Mouse (Mus musculus) cerebral cortex, adult 2 months (tissue): ENCODE results near the gene Fars2.

ENCODE experiments used
- WGBS: fragments of 180-500 bp; shearing (Covaris S2); methylation state at CpG from one replicate; pipeline ENCODE4 v1.1.7; 2018; 5-methylcytosine and 5-hydroxymethylcytosine counted together

Gene Fars2

DNA sequence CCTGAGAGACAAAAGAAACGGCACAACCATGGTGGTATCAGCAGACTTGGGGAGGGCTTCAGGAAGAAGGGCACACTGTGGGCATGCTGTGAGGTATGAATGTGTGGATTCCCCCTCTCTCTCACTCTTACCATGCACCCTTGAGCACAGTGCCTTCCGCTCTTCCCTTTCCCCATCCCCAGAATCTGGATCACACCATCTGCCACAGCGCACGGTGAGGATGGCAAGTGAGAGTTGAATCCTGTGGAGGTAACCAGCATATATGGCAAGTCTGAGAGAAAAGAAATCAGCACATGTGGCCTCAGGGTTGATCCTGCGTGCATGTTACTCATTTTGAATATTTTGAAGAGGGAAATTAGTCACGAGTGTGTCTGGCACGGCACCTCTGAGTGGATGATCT, 274.7 kb downstream of the Fars2 start:
- WGBS: 68% methylated on average over 7 of the region's 7 CpGs

DNA sequence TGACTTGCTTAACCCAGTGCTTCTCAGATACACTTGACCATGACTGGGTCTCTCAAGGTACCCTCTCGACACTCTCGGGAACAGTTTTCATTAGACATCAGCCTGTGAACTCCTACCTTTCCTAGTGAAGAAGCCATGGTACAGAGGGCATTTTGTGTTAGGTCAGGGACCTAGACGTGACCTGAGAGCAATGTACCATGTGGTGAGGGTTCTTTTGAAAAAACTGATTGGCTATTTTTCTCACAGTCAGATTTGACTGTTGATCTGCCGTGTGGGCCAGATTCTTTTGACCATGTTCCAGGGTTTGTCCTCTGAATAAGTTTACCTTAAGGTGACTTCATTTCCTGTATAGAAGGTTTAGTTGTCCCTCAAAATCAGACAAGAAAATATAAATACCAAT, 275.5 kb downstream of the Fars2 start:
- 91% methylated on average over 4 of the region's 4 CpGs for WGBS

DNA sequence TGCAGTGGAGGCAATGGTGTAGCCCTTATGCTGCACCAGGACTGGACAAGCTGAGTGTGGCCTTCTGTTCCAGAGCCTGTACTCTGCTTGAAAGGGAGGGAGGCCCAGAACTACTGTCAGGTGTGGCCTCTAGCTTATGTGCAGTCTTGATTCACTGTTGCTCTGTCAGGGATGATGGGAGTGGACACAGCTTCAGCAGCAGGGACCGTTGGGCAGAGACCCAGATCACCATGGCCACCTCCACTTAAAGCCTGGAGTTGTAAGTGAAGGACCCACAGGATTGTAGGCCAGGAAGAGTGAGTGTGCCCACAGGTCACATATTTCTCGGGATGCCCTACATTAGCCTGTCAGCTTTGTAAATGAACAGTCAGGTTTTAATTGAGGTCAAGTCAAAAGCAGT, 283.8 kb downstream of the Fars2 start:
- 84% methylated on average over 2 of the region's 2 CpGs for WGBS

DNA sequence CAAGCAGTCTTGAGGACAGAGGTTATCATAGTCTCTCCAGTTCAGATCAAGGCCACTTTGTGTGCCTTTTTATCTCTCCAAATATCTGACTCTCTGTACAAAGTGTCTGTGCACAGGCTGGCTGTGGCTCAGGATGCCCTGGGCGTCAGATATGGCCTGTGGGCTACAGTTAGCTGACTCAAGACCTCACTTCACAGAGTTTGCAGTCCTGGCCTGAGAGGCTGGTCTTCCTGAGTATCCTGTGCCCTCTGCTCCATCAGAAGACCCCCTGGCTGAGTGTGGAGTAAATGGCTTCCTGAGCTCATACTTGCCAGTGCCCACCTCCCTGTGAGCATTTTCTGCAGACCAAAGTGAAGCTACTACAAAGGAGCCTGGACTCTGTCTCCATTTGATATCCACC, 296.1 kb downstream of the Fars2 start:
- 100% methylated on average over 1 of the region's 1 CpGs for WGBS

DNA sequence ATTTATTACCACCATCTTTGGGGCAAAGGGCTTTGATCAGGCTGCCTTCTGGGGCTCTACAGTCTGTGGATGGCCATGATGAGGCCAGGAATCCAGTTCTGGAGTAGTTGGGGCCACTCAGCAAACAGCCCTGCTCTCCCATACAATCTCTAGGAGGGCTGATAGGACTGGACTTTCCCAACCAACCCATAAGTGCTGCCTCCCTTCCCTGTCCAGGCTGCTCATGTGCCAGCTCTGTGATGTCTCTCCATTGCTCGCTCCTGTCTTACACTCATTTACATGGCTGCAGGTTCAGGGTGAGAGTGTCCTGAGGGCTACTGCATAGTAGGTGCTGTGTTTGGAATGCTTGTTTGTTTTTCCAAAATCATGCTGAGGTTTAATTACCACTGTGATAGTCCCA, 298.0 kb downstream of the Fars2 start:
- WGBS: 100% methylated on average over 1 of the region's 1 CpGs

DNA sequence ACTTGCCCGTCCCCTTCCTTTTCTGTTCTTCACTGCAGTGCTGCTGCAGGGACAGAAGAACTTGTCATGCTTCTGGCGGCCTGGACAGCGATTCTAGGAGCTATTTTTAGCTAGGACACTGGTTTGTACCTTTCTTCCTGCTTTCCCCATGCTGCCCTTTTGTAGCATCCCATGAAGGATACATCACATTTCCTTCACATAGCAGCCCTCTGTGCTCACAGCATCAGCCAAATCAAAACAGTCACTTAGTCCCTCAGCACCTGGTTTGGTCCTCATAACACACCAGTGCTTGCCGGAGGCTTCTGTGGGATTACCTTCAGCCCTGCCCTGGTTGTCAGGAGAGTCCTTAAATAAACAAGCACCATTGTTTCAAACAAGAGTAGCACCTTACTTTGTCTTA, 299.3 kb downstream of the Fars2 start:
- 61% methylated on average over 4 of the region's 4 CpGs for WGBS

DNA sequence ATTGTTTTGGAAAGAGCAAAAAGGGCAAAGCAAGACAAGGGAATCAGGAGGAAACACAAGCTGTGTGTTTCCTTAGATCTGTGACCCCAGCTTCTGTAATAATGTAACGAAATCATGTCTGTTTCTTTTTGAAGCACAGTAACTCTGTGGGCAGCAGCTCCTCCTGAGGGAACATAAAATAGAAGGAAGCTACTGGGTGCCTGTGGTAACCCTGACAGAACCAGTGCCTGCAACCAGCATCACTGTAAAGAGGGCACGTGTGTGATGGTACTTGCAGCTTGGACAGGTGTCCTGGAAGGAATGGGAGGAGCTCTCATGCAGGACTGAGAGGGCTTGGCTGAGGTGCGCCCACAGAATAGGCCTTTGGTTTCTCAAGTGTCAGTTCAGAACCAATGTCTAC, 305.2 kb downstream of the Fars2 start:
- 58% methylated on average over 3 of the region's 3 CpGs for WGBS

DNA sequence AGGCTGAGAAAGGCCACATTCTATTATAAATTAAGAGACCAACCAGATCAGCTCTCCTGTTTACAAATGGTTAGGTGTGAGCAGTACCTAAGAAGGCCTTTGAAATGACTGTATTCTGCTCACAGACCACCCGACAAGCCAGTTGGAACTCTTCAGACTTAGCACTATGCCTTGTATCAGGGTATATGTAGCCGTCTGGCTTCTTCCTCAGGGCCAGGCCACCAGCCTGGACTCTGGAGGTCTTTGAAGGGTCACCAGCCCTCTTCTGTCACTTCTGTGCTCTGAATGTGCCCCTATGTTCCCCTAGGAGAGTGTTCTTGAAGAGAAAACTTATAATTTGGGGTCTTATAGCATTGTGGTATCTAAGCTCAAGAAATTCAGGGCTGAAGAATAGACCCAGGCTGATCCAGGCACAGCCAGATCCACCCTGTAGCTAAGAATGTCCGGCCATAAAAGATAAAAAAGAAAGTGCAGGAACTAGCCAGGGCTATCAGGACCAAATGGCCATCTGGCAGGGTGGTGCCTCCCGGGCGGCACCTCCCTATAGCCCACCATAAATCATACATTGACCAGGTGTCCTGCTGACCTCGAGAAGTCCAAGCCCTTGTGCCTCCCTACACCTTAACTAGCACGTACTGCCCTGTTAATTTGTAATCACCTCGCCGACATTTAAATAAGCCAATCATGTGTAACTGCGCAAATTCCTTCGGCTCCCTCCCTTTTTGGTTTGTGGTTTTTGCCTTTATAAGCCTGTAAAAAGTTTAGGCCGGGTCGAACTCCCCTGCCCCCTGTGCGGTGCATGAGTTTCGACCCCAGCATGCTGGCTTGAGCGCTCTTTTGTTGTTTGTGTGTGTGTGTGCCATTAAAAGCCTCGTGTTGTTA, 308.9 kb downstream of the Fars2 start:
- WGBS: 95% methylated on average over 17 of the region's 17 CpGs

DNA sequence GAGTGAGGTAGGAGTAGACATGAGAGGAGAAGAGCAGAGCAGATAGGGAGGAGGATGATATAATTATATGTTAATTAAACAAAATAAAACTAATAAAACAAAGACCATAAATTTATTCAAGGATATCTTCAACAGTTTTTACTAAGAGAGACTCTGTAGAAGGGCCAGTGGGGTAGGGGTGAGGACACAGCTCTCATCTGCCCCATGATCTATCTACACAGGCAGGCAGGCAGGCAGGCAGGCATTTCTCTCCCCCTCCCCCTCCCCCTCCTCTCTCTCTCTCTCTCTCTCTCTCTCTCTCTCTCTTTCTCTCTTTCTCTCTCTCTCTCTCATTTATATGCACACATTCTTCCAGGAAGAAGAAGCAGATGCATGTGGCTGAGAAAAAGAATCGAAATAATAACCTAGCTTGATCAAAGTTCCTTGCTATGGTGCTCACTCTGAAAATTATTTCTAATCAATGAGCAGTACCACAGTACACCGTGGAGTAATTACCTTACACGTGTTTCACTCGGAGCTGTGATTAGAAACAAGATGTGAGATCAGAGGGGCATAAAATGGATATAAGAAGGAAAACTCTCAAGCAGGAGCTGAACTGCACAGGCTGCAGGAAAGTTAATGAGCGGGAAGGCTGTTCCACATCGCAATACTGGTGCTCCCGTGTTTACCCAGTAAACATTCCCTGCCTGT, 312.4 kb downstream of the Fars2 start:
- WGBS: 56% methylated on average over 7 of the region's 7 CpGs

DNA sequence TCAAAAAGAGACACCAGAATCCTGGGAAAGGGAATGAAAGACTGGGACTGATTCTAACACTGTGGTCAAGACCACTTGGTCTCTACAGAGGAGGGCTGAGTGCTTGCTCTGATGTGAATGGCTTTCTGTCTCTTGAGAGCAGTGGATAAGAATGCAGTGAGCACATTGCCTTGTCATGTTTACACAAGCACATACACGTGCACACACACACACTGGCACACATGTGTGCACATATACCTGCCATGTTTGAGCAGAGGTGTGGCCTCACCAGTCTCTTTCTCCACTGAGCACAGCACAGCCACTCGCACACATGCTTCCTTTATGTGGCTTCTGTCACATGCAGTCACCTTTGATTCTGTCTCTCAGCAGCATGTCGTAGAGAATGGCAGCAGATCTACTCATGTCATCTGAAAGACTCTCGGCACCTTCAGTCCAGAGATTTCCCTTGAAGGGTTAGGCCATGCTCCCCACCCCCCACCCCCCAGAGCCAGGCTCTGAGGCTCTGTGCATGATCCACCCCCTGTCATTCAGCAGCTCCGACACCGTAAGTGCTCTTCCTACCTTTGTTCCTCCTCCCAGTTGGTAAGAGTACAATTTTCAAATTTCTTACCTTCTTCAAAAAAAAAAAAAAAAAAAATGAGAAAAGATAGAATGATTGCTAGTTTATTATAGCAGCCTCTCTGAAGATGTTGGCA, 313.4 kb downstream of the Fars2 start:
- WGBS: 70% methylated on average over 6 of the region's 6 CpGs

DNA sequence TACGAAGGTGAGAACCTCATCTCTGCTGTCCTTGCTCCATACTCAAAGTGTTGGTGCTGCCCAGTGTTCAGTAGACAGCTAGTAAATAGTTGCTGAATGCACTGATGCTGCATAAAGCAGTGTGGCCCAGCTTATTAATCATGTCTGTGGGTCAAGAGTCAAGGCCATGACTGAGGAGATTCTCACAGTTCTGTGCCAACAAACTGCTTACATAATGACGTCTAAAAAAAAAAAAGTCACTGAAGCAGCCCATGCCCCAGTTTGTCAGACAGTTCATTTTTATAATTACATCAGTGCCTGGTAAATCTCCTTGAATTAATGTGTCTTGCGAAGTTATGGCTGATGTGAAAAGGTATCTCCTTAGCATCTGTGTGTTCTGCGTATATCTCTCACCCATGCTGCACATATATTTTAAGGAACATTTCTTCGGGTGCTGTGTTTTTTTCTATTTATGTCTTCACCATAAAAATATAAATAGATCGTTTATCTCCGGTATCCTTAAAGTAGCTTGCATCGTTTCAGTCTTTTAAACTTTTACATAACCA, 314.8 kb downstream of the Fars2 start:
- WGBS: 53% methylated on average over 8 of the region's 8 CpGs

DNA sequence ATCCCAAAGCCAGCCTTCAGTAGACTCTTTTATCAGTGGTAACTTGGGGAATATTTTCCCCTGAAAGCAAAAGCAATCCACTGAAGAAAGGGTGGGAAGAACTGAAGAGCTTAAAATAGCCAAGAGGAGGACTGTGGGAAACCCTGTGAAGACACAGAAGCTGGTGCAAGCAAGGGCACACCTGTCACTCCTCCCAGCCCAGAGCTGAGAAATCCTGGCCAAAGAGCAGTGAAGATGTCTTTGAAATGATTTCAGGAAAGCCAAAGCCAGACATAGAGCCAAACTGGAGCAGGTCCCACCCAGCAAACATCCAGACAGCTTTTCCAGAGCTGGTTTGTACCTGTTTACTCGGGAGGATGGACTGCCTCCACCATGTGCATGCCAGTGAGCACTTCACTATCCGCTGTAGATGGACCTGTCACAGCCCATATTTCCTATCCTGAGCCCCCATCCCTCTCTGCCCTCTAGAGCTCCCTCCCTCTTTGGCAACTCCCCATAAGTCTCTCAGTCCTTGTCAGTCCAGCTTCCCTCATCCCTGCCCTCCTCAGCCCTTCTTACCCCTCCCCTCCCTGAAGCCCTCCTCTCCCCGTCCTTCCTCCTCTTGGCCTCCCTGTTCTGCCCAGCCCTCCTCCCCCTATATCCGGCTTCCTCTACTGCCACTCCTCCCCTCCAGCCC, 327.7 kb downstream of the Fars2 start:
- 60% methylated on average over 4 of the region's 4 CpGs for WGBS

DNA sequence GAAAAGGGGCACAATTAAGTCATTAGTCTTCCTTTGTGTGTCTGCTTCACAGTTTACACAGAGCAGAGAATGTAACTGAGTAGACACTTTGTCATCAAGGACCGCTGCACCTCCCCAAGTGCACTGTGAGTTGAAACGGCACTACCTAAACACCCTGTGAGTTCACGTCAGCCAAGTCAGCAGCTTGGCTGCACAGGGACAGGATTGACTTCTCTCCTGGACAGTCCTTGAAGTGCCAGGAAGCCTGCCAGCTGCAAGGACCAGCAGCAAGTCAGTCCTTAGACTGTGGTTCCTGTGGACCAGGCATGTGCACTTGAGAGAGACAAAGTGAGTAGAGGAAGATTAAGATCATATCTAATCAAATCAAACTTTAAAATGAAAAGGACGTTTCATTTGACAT, 330.7 kb downstream of the Fars2 start:
- WGBS: 82% methylated on average over 4 of the region's 4 CpGs

DNA sequence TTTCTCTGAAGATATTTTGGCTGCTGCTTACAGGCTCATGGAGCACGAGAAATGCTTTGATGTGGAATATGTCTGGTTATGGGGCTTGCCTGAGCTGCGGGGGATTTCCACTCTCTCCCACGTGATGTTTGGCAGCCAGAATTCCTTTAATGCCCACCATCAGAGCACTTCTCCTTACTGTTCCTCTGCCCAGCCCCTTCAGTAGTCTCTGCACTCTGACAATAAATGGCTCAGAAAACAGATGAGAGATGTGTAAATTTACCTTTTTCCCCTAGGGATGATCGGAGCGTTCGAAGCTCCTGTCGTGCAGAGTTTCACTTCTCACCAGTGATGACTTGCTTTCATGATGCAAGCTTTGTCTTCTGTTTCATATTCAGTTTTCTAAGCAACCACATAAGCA, 331.4 kb downstream of the Fars2 start:
- 87% methylated on average over 7 of the region's 7 CpGs for WGBS

DNA sequence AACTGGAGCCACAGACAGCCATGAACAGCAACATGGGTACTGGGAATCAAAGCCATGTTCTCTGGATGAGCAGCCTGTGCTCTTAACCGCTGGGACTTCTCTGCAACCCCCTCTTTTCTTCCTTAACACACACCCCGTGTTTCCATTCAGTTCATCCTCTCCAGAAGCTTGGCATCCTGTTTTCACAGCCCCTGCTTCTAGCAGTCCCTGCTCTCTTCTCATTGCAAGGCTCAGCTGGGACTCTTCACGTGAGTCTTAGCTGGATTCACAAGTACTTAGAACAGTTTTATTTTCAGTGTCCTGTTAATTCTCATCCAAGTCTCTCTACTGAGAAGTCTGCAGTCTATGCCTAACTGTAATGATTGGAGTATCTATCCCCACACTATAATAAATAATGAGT, 334.2 kb downstream of the Fars2 start:
- 58% methylated on average over 3 of the region's 3 CpGs for WGBS

DNA sequence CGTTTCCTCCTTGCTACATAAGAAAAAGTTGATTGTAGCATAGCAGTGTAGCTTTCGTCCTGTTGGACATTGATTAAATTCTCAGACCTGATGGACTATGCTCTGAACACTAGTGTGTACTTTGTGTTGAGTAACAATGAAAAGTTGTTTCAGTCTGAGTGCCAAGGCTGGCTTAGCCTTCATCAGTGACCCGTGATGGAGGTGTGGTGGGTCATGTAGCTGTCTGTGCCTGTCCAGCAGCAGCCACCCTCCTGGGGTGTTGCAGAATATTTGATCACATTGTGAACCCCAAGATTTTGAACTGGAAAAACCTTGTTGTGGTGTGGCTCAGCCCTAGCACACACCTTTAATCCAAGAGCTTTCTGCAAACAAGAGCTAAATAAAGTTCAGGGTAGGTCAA, 343.3 kb downstream of the Fars2 start:
- WGBS: 76% methylated on average over 3 of the region's 3 CpGs

DNA sequence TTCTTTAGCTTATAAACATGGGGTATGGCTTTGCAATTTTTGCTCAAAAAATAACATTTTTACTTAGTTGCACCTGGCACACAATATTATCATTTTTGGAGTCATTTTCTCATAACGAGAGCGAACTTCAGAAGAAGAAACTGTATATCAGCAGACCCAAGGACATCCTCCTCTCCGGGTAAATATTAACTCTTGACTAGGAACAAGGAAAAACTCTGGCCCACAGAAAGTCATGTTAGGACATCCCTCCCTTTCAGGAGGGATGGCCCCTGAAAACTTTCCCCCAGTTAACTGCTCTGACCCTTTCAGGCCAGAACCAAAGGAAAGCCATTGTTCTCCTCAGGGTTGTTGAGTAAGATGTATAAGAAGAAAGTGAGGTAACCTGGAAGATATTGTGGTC, 348.9 kb downstream of the Fars2 start:
- WGBS: 93% methylated on average over 3 of the region's 3 CpGs

DNA sequence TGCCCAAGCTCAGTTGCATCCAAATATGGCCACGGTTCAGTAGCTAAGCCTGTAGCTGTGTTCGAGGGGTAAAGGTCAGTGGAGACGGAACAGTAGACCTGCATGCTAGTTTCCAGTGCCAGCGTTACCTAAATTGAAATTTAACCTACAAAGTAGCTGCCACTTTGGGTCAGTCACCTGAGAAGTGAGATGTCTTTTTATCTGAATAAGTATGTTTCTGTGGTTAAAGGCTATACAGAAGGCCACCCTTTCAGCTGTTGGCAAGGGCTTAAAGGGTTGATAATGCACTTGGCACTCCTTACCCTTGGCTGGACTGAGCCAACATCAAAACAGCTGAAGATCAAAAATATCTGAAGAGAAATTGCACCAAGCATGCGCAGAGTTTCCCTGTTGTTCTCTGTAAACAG, 349.3 kb downstream of the Fars2 start:
- WGBS: 92% methylated on average over 5 of the region's 5 CpGs

DNA sequence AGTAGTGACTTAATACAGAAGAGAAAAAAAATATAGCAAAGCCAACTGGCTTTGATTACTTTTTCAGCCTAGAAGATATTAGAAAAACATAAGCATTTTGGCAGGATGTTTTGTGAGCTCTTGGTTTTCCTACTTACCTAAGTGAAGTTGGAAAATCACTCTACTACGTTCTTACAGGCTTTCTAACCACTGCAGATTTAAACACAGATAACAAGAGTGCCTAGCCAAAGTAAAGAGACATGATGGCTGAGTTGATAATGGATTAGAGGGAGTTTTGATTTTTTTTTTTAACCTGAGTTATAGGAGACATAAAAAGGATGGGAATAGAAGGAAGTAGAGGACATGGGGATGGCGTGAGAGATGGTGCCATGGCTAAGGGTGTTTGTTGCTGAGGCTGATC, 350.6 kb downstream of the Fars2 start:
- 85% methylated on average over 2 of the region's 2 CpGs for WGBS

DNA sequence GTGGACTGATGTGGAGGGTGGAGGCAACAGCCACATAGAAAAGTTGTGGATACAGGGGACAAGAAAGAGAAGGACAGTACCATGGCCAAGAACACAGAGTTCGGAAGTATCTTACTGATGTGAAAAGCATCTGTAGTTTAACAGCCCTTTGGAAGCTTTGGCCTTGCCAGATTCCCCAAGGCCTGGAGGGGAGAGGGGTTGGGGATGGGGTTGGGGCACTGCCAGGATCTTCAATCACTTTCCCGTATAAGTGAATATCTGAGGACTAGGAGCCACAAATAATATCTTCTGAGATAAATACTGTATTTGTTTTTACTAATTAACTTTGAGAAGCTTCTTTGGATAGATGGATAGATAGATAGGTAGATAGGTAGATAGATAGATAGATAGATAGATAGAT, 351.8 kb downstream of the Fars2 start:
- 78% methylated on average over 2 of the region's 2 CpGs for WGBS

DNA sequence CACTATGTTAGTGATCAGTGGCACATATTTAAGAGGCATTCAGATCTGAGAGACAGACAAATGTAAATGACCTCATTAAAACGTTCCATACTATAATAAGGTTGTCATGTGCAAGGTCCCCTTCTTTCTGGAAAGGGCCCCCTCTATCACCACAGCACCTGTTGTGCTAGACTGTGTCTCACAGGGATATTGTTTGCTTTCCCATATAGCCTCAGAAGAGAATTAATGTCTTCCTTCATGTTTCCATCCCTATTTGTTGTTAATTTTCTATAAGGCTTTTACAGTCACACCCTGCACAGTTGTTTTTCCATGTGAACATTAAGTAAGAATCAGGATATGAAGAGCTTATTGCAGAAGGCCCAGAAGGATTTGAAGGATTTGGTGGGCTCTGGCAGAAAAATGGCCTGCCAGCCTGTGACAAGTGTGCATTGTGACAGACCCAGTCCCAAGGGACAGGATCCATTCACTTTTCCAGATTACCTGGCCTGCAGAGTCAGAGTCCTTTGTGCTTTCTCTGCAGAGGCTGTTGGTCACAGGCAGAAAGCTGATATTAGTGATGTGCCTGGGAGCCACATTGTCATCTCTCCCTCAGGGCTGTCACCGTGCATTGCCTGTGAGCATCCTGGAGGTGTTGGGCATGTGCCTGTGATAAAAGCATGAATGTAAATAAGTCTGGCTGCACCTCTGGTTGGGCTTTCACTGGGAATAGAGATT, 352.4 kb downstream of the Fars2 start:
- 74% methylated on average over 2 of the region's 2 CpGs for WGBS
